Mouse (Mus musculus) heart, adult 9 months (tissue): ENCODE measurements around the gene Lsm11.
A peak's percentile ranks its signal among the peaks of the same experiment; 100 is the strongest.

Experiments used
- DNase-seq, 2 experiments: peaks; one replicate each; pipeline ENCODE4 v3.0.0; 2022; ENCODE audit warnings: low spot score in 2 of 2

Gene Lsm11

DNA sequence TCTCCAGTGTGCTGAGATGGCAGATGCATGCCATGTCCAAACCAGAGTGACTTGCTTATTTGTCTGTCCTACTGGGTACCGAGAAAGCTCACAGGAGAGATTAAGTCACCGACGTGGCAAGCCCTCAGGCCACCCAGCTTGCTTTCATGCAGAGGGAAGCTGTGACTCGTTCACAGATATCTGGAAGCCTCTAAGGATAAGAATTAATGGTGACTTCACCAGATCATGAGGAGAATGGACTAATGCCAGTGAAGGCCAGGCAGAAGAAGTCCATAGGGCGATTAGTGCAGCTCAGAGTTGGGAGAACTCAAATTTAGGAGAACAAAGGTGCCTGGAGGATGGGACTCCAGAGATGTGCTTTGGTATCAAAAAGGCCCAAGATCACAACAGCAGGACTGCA, 17.3 kb downstream of the Lsm11 start:
- DNase-seq: no peak

DNA sequence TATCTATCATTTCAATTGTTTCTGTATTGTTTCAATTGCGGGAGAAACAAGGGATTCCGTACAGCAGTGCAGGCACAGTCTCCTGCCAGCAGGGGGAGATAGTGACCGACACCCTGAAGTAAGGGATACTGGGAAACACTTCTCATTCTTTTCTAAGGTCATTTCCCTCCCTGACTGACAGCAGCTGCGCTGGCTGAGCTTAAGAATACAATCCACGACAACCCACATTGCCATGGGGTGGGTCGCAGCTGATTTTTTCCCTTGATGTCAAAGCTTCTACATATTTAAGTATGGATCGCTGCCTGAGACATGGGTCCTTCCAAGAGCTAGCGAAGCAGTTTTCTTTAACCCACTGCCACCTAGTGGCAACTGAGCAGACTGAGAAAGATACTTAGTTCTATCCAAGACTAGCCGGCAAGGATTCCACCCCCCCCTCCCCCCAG, 18.1 kb downstream of the Lsm11 start:
- peak; percentile 55 to 79 for DNase-seq

GRCm38 (mm10) chr11:45925436-45925835, 19.3 kb downstream of the Lsm11 start:
- no peak for DNase-seq

- DNase-seq: no peak
Measured at GRCm38 (mm10) chr11:45921480-45921898, 23.2 kb downstream of the Lsm11 start.

- DNase-seq: no peak
Measured at GRCm38 (mm10) chr11:45921026-45921425, 23.7 kb downstream of the Lsm11 start.

- DNase-seq: no peak
Measured at GRCm38 (mm10) chr11:45918836-45919235, 25.9 kb downstream of the Lsm11 start.

DNA sequence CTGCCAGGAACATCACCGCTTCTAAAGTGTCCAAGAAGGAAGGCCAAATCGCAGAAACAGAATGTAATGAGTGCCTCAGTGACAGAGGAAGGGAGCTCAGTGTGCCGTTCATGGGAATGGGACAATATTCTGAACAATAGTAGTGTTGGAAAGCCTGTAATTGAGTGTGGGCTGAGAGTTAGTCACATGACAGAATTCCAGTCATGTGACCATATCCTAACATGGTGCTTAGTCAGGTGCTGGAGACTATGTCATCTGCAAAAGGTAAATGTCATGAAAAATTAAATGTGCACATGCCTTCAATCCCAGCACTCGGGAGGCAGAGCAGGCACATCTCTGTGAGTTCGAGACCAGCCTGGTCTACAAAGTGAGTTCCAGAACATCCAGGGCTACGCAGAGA, 26.7 kb downstream of the Lsm11 start:
- no peak for DNase-seq

DNA sequence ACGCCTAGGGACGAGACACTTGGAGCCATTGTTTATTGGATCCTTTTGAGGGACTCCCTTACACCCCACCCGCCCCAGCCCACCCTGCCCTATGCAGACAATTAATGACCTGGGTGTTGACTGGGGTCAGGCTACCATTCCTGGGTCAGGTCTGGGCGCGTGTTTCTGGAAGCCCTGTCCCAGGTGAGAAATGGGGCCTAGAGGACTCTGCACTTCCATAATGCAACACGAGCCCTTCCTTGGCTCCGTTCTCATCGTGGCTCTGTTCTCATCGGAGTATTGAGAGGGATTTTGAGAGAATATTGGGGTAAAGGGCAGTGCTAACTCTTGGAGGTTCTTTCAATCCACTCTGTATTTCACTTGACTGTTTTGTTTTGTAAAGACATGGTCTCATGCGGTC, 28.5 kb downstream of the Lsm11 start:
- DNase-seq: no peak

DNA sequence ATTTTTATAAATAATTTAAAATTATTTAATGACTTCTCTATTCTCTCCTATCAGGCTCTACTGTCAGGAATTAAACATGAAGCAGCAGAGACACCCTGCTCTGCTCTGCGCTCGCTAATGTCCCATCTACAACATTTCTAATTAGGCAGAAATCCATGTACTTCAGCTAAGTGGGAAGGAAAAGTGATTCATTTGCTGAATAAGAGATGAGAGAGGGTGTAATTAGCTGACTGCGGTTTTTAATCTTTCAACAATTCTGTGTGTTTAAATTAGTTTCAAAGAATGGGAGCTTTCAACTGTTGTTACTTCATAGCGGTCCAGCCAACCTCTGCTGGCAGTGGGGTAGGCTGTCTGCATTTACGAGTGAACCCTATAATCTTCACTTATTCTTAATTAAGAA, 34.0 kb downstream of the Lsm11 start:
- DNase-seq: no peak

- DNase-seq: no peak
Measured at GRCm38 (mm10) chr11:45908894-45909293, 35.8 kb downstream of the Lsm11 start.

DNA sequence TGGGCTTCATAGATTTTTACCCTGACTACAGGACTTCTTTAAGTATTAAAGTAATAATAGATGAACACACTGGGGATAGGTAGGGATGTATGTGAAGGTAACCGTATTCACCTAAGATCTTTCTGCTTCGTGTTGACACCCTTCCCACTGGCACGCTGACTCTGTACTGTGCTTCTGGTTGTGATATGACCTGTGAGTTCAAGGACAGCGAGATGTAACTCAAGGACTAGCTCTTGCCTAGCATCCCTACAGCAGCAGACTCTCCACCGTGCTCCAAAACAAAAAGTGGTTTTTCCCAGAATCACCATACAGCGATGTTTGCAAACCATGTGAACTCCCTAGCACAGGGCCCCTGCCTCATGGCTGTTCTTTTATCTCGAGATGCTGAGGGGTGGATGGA, 36.7 kb downstream of the Lsm11 start:
- no peak for DNase-seq

GRCm38 (mm10) chr11:45907301-45907700, 37.4 kb downstream of the Lsm11 start:
- no peak for DNase-seq

GRCm38 (mm10) chr11:45906109-45906786, 38.5 kb downstream of the Lsm11 start:
- no peak for DNase-seq

GRCm38 (mm10) chr11:45900233-45901015, 44.3 kb downstream of the Lsm11 start:
- peak in 1 of 2 experiments; percentile 17 for DNase-seq

DNA sequence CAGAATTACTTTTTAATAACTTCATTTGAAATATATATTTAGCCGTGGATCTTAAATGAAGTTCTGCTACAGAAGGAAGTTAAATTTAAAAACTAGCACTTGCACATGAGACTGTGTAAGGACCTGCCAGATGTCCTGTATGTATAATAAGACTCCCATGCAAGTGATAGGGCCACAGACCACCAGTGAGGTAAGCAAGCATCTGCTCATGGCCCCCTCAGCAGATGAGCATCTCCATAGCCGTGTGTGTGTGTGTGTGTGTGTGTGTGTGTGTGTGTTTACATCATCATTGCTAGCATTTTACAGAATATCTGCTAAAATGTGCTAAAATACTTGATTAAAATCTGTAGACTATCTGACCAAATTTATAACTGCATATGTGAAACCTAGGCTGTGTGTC, 47.3 kb downstream of the Lsm11 start:
- DNase-seq: no peak

DNA sequence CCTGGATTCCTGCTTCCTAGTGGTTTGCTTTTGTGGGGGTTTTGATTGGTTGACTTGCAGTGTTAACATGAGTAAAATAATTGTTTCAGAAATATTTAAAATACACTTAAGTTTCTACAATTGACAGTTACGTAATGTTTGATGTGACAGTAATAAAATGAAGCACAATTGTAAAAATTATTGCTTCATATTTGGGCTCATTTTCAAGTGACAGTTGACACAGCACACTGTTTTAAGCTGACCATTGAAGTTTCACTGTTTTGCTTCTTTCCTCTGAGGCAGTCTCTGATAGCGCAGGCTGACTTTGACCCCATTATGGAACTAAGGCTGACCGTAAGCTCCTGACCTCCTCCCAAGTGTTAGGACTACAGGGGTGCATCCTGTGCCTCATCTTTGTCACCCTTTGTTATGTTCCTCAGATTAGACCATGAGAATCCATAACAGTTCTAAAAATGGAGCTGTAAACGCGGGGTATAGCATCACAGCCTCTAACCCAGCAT, 51.8 kb downstream of the Lsm11 start:
- no peak for DNase-seq

DNA sequence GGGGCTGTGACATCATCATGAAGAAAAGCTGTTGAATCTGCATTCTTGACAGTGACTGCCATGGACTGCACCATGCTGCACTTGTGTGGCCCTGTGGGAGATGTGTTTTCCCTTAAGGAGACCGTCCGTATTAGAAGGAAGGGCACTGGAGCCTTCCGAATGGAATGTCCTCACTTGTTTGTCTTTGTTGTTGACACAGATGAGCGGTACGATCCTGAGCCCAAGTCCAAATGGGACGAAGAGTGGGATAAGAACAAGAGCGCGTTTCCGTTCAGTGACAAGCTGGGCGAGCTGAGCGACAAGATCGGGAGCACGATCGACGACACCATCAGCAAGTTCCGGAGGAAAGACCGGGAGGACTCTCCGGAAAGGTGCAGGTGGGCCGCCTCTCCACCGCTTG, 54.3 kb downstream of the Lsm11 start:
- DNase-seq: no peak

GRCm38 (mm10) chr11:45889981-45890380, 54.8 kb downstream of the Lsm11 start:
- DNase-seq: no peak

DNA sequence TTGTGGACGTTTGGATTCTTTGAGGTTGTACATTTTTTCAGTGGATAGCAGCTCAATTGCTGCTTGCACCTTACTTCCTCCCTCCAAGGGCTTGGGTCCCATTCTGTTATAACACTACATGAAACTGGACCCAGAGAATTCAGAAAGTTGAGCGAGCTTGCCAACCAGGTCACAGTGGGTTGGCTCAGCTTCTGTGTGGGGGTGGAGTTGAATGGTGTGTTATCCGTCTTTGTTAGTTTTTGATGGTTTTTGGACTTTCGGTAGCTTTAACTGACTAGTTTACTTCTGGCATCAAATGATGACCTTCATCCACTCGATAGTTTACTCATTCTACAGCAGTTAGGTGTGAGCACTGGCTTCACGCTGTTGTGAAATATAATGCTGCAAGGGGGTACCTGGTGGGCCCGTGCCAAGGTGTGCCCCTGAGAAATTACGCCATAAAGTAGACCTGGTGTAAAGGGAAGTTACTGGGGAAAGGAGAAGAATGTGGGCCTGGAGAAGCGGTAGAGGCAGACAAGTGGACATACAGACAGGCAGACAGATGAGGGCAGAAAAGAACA, 56.2 kb downstream of the Lsm11 start:
- no peak for DNase-seq

GRCm38 (mm10) chr11:45886596-45886995, 58.1 kb downstream of the Lsm11 start:
- no peak for DNase-seq

- no peak for DNase-seq
Measured at GRCm38 (mm10) chr11:45885606-45886230, 59.0 kb downstream of the Lsm11 start.

GRCm38 (mm10) chr11:45884029-45884428, 60.7 kb downstream of the Lsm11 start:
- peak in 1 of 2 experiments; percentile 35 for DNase-seq
